Mouse (Mus musculus): ENCODE data around the gene Dcp1b. TPM values are rescaled to one million over a fixed set of nuclear protein-coding genes. Genes with fewer than 3 reads are reported as not detected.

The Dcp1b gene
- polyA plus RNA-seq, 2 experiments = 8.9 to 22.3 TPM

DNA sequence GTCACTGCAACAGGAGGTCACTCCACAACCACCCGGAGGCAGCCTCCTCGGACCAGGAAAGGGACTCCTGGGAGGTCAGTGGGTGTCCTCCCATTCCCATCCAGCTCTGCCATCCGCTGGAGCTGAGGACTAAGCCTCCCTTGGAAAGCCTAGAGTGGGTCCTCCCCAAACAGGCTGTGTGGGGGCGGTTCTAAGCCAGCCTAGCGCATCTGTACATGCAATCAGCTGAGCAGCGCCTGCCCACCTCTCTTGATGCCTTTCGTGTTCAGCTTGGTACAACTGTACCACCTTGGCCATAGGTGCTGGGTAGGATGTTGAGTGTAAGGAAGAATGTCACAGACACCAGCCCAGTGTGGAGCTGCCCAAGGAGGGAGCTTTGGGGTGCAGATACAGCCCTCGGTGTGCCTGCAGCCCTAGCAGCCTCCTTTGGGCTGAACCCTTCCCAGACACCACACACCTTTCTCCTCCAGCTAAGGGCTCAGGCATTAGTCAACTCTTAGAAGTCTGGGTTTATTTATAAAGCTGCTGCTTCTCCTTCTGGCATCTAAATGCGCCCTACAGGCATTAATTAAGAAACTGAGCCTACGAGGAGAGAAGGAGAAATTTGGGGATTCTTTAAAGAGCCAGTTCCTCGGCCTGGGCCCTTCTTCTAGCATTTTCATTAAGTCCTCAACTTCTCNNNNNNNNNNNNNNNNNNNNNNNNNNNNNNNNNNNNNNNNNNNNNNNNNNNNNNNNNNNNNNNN, 54.0 kb downstream of the Dcp1b start:
- Histone ChIP-seq H3K27me3 (ENCODE audit: control insufficient read depth, insufficient read depth, low read length) (no peaks in the 10 kb centered on the region), H3K36me3 (ENCODE audit: control insufficient read depth, insufficient read depth, low read length) (no peaks in the 10 kb centered on the region), H3K4me1 (ENCODE audit: control insufficient read depth, insufficient read depth, low read length) (no peaks in the 10 kb centered on the region; the same call in 1 of the 2 replicates), H3K27ac (replicated peaks; ENCODE audit: low read depth, low read length) (no peak overlapping the region), H3K4me3 (replicated peaks; ENCODE audit: low read length) (no peak overlapping the region), H3K4me2 (replicated peaks; ENCODE audit: low read depth, low read length, severe bottlenecking) (no peak overlapping the region), H3K9me3 (ENCODE audit: control insufficient read depth, low read length) (no peaks in the 10 kb centered on the region), H3K9ac (ENCODE audit: low read depth, low read length, severe bottlenecking) (no peak overlapping the region)
- WGBS = 71% methylated on average over 11 of the region's 11 CpGs
- TF ChIP-seq POLR2A (IDR thresholded peaks at IDR 0.05; ENCODE audit: borderline replicate concordance, extremely low read depth, insufficient read depth, insufficient read length) = no peak
- no peak for DNase-seq (ENCODE audit: low spot score)
- ATAC-seq (ENCODE audit: low FRiP score, low read depth) = no peak

DNA sequence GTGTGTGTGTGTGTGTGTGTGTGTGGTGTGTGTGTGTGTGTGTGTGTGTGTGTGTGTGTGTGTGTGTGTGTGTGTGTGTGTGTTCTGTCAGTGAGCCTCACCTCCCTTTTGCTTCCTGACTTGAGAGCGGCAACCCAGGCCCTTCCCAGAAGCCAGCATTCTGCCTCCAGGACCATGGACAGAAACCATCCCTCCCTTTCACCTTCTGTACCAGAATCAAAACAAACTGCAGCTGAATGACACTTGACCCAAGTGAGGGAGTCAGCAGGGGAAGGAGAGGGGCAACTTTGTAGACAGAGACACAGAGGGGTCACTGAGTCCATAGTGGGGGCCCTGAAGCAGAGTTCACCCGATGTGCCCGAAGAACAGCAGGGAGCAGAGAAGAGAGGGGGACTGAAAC, 58.0 kb downstream of the Dcp1b start:
- H3K9me3 ChIP-seq (ENCODE audit: control insufficient read depth, low read length) = no peaks in the 10 kb centered on the region
- TF ChIP-seq POLR2A (IDR thresholded peaks at IDR 0.05; ENCODE audit: borderline replicate concordance, extremely low read depth, insufficient read depth, insufficient read length) = no peak
- no peak overlapping the region for H3K9ac ChIP-seq (ENCODE audit: low read depth, low read length, severe bottlenecking)
- H3K4me3 ChIP-seq (replicated peaks; ENCODE audit: low read length) = no peak overlapping the region
- H3K27me3 ChIP-seq (ENCODE audit: control insufficient read depth, insufficient read depth, low read length) = no peaks in the 10 kb centered on the region
- H3K4me1 ChIP-seq (ENCODE audit: control insufficient read depth, insufficient read depth, low read length) = peaks cover 6% of the 10 kb centered on the region; the same call in 1 of the 2 replicates
- no peak overlapping the region for H3K4me2 ChIP-seq (replicated peaks; ENCODE audit: low read depth, low read length, severe bottlenecking)
- peak; percentile 52 for DNase-seq (ENCODE audit: low spot score)
- no peak overlapping the region for H3K27ac ChIP-seq (replicated peaks; ENCODE audit: low read depth, low read length)
- WGBS = 50% methylated on average over 3 of the region's 3 CpGs
- H3K36me3 ChIP-seq (ENCODE audit: control insufficient read depth, insufficient read depth, low read length) = no peaks in the 10 kb centered on the region
- no peak for ATAC-seq (ENCODE audit: low FRiP score, low read depth)

DNA sequence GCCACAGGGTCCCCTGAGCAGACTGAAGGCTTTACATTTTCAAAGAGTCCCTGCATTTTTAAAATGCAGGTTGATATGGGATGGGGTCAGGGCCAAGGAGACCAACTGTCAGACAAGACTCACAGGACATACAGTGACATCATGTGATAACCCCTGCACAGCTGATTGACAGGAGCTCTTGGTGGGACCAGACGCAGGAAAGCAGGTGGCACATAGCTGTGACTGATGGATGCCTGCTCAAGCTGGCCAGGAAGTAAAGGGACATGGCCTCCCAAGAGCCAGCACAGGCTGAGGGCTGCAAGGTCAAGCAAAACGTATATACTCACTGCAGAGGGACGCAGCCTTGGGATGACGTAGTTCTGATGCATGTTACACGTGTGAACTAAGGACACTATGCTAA, 60.4 kb downstream of the Dcp1b start:
- no peak for TF ChIP-seq POLR2A (IDR thresholded peaks at IDR 0.05; ENCODE audit: borderline replicate concordance, extremely low read depth, insufficient read depth, insufficient read length)
- no peaks in the 10 kb centered on the region for H3K27me3 ChIP-seq (ENCODE audit: control insufficient read depth, insufficient read depth, low read length)
- H3K4me2 ChIP-seq (replicated peaks; ENCODE audit: low read depth, low read length, severe bottlenecking) = no peak overlapping the region
- 78% methylated on average over 5 of the region's 5 CpGs for WGBS
- no peak overlapping the region for H3K4me3 ChIP-seq (replicated peaks; ENCODE audit: low read length)
- H3K9me3 ChIP-seq (ENCODE audit: control insufficient read depth, low read length) = no peaks in the 10 kb centered on the region
- H3K4me1 ChIP-seq (ENCODE audit: control insufficient read depth, insufficient read depth, low read length) = peaks cover 6% of the 10 kb centered on the region; the same call in 1 of the 2 replicates
- H3K36me3 ChIP-seq (ENCODE audit: control insufficient read depth, insufficient read depth, low read length) = no peaks in the 10 kb centered on the region
- no peak overlapping the region for H3K9ac ChIP-seq (ENCODE audit: low read depth, low read length, severe bottlenecking)
- ATAC-seq (ENCODE audit: low FRiP score, low read depth) (no peak), DNase-seq (ENCODE audit: low spot score) (no peak)
- H3K27ac ChIP-seq (replicated peaks; ENCODE audit: low read depth, low read length) = no peak overlapping the region

DNA sequence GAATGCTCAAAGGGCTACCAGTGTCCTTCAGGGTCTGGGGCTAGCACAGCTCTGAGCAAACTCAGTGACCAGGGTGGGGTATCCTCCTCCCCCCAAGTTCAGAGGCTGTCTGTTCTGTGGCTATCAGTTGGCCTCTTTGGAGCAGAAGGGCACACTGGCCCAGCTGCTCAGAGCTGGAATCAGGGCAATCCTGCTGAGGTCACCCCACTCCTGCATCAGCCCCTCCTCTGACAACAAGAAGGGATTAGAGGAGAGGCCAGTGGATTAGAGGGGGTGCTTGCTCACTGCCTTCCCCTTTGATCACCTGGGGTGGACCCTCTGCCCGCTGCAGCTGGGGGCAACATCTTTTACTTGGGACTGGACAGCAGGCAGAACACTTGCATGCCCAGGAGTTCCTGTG, 61.2 kb downstream of the Dcp1b start, which contains the start of gene Cacna2d4:
Gene Cacna2d4 (plus strand): TSS at position 286 of the 400 bp plus-strand sequence.
- DNase-seq (ENCODE audit: low spot score) = no peak
- H3K9ac ChIP-seq (ENCODE audit: low read depth, low read length, severe bottlenecking) = no peak within 1 kb of the TSS
- no peak for ATAC-seq (ENCODE audit: low FRiP score, low read depth)
- no peak for TF ChIP-seq POLR2A (IDR thresholded peaks at IDR 0.05; ENCODE audit: borderline replicate concordance, extremely low read depth, insufficient read depth, insufficient read length)
- no peak within 1 kb of the TSS for H3K27ac ChIP-seq (replicated peaks; ENCODE audit: low read depth, low read length)
- H3K4me2 ChIP-seq (replicated peaks; ENCODE audit: low read depth, low read length, severe bottlenecking) = no peak within 1 kb of the TSS
- H3K4me1 ChIP-seq (ENCODE audit: control insufficient read depth, insufficient read depth, low read length) = peaks cover 6% of the 10 kb centered on the region; the same call in 1 of the 2 replicates
- H3K4me3 ChIP-seq (replicated peaks; ENCODE audit: low read length) = no peak within 1 kb of the TSS
- no peaks in the 10 kb centered on the region for H3K27me3 ChIP-seq (ENCODE audit: control insufficient read depth, insufficient read depth, low read length)
- H3K36me3 ChIP-seq (ENCODE audit: control insufficient read depth, insufficient read depth, low read length) = no peaks in the 10 kb centered on the region
- 58% methylated on average over 1 of the region's 1 CpGs for WGBS
- no peaks in the 10 kb centered on the region for H3K9me3 ChIP-seq (ENCODE audit: control insufficient read depth, low read length)

DNA sequence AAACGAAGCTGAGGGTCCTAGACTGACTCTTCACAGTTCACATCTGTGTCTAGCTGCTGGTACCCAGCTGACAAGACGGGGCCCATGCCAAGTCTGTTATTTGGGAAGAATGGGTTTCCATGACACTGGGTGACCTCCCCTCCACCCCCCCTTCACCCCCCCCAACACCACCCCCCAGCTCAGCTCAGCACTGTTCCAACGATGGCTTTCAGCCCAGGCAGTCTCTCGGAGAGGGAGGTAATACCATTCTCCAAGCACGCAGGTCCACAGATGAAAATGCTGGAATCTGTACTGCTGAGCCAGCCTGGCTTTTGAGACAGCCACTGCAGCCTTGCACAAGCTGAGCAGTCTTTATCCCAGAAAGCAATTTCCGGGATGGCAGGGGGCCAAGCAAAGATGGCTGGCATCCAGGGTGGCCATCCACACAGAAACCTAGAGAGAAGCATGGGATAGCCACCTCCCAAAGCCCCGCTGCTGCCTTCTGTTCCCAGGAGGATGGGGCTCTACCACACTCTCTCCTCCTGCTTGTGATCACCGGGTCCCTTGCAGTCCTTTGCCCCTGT, 62.5 kb downstream of the Dcp1b start:
- TF ChIP-seq POLR2A (IDR thresholded peaks at IDR 0.05; ENCODE audit: borderline replicate concordance, extremely low read depth, insufficient read depth, insufficient read length) = no peak
- DNase-seq (ENCODE audit: low spot score) (peak; percentile 64), ATAC-seq (ENCODE audit: low FRiP score, low read depth) (peak; percentile 68)

More for the DNA sequence above, 62.5 kb downstream of the Dcp1b start:
- no peak overlapping the region for H3K9ac ChIP-seq (ENCODE audit: low read depth, low read length, severe bottlenecking)
- no peaks in the 10 kb centered on the region for H3K9me3 ChIP-seq (ENCODE audit: control insufficient read depth, low read length)
- no peak overlapping the region for H3K4me2 ChIP-seq (replicated peaks; ENCODE audit: low read depth, low read length, severe bottlenecking)
- H3K4me3 ChIP-seq (replicated peaks; ENCODE audit: low read length) = no peak overlapping the region
- no peaks in the 10 kb centered on the region for H3K36me3 ChIP-seq (ENCODE audit: control insufficient read depth, insufficient read depth, low read length)
- no peak overlapping the region for H3K27ac ChIP-seq (replicated peaks; ENCODE audit: low read depth, low read length)
- no peaks in the 10 kb centered on the region for H3K27me3 ChIP-seq (ENCODE audit: control insufficient read depth, insufficient read depth, low read length)
- H3K4me1 ChIP-seq (ENCODE audit: control insufficient read depth, insufficient read depth, low read length) = peaks cover 6% of the 10 kb centered on the region; the same call in 1 of the 2 replicates
- WGBS = 46% methylated on average over 8 of the region's 8 CpGs

Data from limb, embryonic 14.5 days (tissue).